Mouse (Mus musculus) CH12.LX (cell line): ENCODE results near the gene BC107364. TPM values are rescaled to one million over a fixed set of nuclear protein-coding genes. Genes with fewer than 3 reads are reported as not detected.

Experiments used
- DNase-seq: peaks from one replicate; pipeline ENCODE4 v3.0.0-alpha.2; 2013; ENCODE audit errors: extremely low read depth
- H3K27ac ChIP-seq: 2 replicates; pipeline ENCODE4 v1.5.1; 2012; ENCODE audit warnings: low read depth, mild to moderate bottlenecking, control low read depth, moderate library complexity; ENCODE audit not compliant: insufficient read depth
- H3K27me3 ChIP-seq: replicated peaks from 2 replicates; pipeline ENCODE3; 2012; ENCODE audit warnings: inconsistent platforms
- H3K36me3 ChIP-seq, 2 experiments: replicated peaks in 1 of 2; 2 replicates each; pipeline versions ENCODE3 to v1.6.1; 2012; ENCODE audit warnings: inconsistent platforms in 1 of 2, low read length in 1 of 2, mild to moderate bottlenecking in 1 of 2, mixed read lengths in 1 of 2, moderate library complexity in 1 of 2; ENCODE audit not compliant: control insufficient read depth in 1 of 2, insufficient read depth in 1 of 2
- H3K4me1 ChIP-seq, 2 experiments: 2 replicates each; pipeline ENCODE4 v1.6.1; 2012; ENCODE audit warnings: inconsistent platforms in 1 of 2, moderate library complexity in 1 of 2; ENCODE audit not compliant: insufficient read depth in 2 of 2, control insufficient read depth in 1 of 2
- H3K4me2 ChIP-seq: 2 replicates; pipeline ENCODE4 v1.6.1; 2012; ENCODE audit warnings: low read depth, mild to moderate bottlenecking, control low read depth; ENCODE audit not compliant: poor library complexity, insufficient read depth, severe bottlenecking
- H3K4me3 ChIP-seq, 3 experiments: fragments of 150-350 bp in 1 of 3; sonication (generic) in 1 of 3; replicated peaks in 1 of 3; 2 replicates each; pipeline versions ENCODE3 to v1.5.1; 2011 to 2012; ENCODE audit warnings: low read depth in 2 of 3, low read length in 2 of 3, mild to moderate bottlenecking in 2 of 3, moderate library complexity in 2 of 3, control low read depth in 1 of 3, improper control_type of control experiment in 1 of 3, inconsistent platforms in 1 of 3, mixed read lengths in 1 of 3; ENCODE audit not compliant: poor library complexity in 1 of 3
- H3K79me2 ChIP-seq: replicated peaks from 2 replicates; pipeline ENCODE4 v1.6.1; 2012; ENCODE audit warnings: mild to moderate bottlenecking, moderate library complexity; ENCODE audit not compliant: control insufficient read depth, poor library complexity, insufficient read depth, severe bottlenecking; ENCODE audit errors: extremely low read depth
- H3K9ac ChIP-seq: 2 replicates; pipeline ENCODE4 v1.6.1; 2012; ENCODE audit warnings: low read depth, mild to moderate bottlenecking, control low read depth, moderate library complexity; ENCODE audit not compliant: insufficient read depth
- H3K9me3 ChIP-seq: replicated peaks from 2 replicates; pipeline ENCODE3; 2012; ENCODE audit warnings: low read length, inconsistent platforms, mixed read lengths
- CHD1 ChIP-seq: IDR thresholded peaks from 2 replicates; pipeline ENCODE4 v1.6.1; 2012; ENCODE audit warnings: low read depth, low read length, improper control_type of control experiment, inconsistent platforms
- CHD2 ChIP-seq: IDR thresholded peaks from 2 replicates; pipeline ENCODE4 v1.6.1; 2011; ENCODE audit warnings: low read length, improper control_type of control experiment
- E2F4 ChIP-seq: IDR thresholded peaks from 2 replicates; pipeline ENCODE4 v1.6.1; 2011; ENCODE audit warnings: low read depth, low read length, improper control_type of control experiment; ENCODE audit not compliant: insufficient replicate concordance
- ELF1 ChIP-seq: IDR thresholded peaks from 2 replicates; pipeline ENCODE4 v1.6.1; 2014; ENCODE audit warnings: low read depth, mild to moderate bottlenecking, inconsistent platforms, low read length, improper control_type of control experiment
- ETS1 ChIP-seq: conservative IDR thresholded peaks from 2 replicates; pipeline ENCODE4 v1.6.1; 2012; ENCODE audit warnings: low read depth, mild to moderate bottlenecking, inconsistent platforms, low read length, improper control_type of control experiment, moderate library complexity
- IRF4 ChIP-seq: IDR thresholded peaks from 2 replicates; pipeline ENCODE4 v1.6.1; 2014; ENCODE audit warnings: low read depth, mild to moderate bottlenecking, inconsistent platforms, low read length, improper control_type of control experiment
- JUND ChIP-seq: conservative IDR thresholded peaks from 2 replicates; pipeline ENCODE4 v1.6.1; 2011; ENCODE audit warnings: low read depth, low read length, improper control_type of control experiment
- KAT2A ChIP-seq: IDR thresholded peaks from 2 replicates; pipeline ENCODE4 v1.6.1; 2012; ENCODE audit warnings: low read length, improper control_type of control experiment, inconsistent platforms; ENCODE audit not compliant: insufficient replicate concordance
- MAFK ChIP-seq: IDR thresholded peaks from 2 replicates; pipeline ENCODE4 v1.6.1; 2011; ENCODE audit warnings: low read length, improper control_type of control experiment; ENCODE audit not compliant: insufficient replicate concordance
- MAX ChIP-seq: IDR thresholded peaks from 2 replicates; pipeline ENCODE4 v1.6.1; 2011; ENCODE audit warnings: low read length, improper control_type of control experiment
- MEF2A ChIP-seq: IDR thresholded peaks from 2 replicates; pipeline ENCODE4 v1.6.1; 2014; ENCODE audit warnings: low read depth, mild to moderate bottlenecking, inconsistent platforms, low read length, improper control_type of control experiment, borderline replicate concordance
- MXI1 ChIP-seq: IDR thresholded peaks from 2 replicates; pipeline ENCODE4 v1.6.1; 2011; ENCODE audit warnings: mild to moderate bottlenecking, low read depth, low read length, improper control_type of control experiment
- MYC ChIP-seq: IDR thresholded peaks from 2 replicates; pipeline ENCODE4 v1.6.1; 2011; ENCODE audit warnings: low read depth, mild to moderate bottlenecking, improper control_type of control experiment, low read length
- NELFE ChIP-seq: IDR thresholded peaks from 2 replicates; pipeline ENCODE4 v1.6.1; 2011; ENCODE audit warnings: low read depth, low read length, improper control_type of control experiment
- NRF1 ChIP-seq: IDR thresholded peaks from 2 replicates; pipeline ENCODE4 v1.6.1; 2014; ENCODE audit warnings: low read depth, mild to moderate bottlenecking, inconsistent platforms, low read length, improper control_type of control experiment, moderate library complexity
- POLR2A ChIP-seq: IDR thresholded peaks from 2 replicates; pipeline ENCODE4 v1.6.1; 2011; ENCODE audit warnings: low read depth, mild to moderate bottlenecking, improper control_type of control experiment, low read length
- POLR2AphosphoS2 ChIP-seq: IDR thresholded peaks from 2 replicates; pipeline ENCODE4 v1.6.1; 2011; ENCODE audit warnings: low read depth, low read length, improper control_type of control experiment
- RAD21 ChIP-seq: IDR thresholded peaks from 2 replicates; pipeline ENCODE4 v1.6.1; 2011; ENCODE audit warnings: low read depth, mild to moderate bottlenecking, low read length, improper control_type of control experiment, moderate library complexity
- RCOR1 ChIP-seq: conservative IDR thresholded peaks from 2 replicates; pipeline ENCODE4 v1.6.1; 2012; ENCODE audit warnings: low read depth, mild to moderate bottlenecking, inconsistent platforms, low read length, improper control_type of control experiment
- SIN3A ChIP-seq: IDR thresholded peaks from 2 replicates; pipeline ENCODE4 v1.6.1; 2012; ENCODE audit warnings: low read length, improper control_type of control experiment, inconsistent platforms
- SMC3 ChIP-seq: IDR thresholded peaks from 2 replicates; pipeline ENCODE4 v1.6.1; 2011; ENCODE audit warnings: low read depth, low read length, improper control_type of control experiment
- USF1 ChIP-seq: IDR thresholded peaks from 2 replicates; pipeline ENCODE4 v1.6.1; 2014; ENCODE audit warnings: low read depth, mild to moderate bottlenecking, inconsistent platforms, low read length, improper control_type of control experiment
- USF2 ChIP-seq: conservative IDR thresholded peaks from 2 replicates; pipeline ENCODE4 v1.6.1; 2011; ENCODE audit warnings: low read depth, low read length, improper control_type of control experiment
- ZC3H11A ChIP-seq: IDR thresholded peaks from 2 replicates; pipeline ENCODE4 v1.6.1; 2012; ENCODE audit warnings: low read depth, mild to moderate bottlenecking, inconsistent platforms, low read length, improper control_type of control experiment
- ZMIZ1 ChIP-seq: IDR thresholded peaks from 2 replicates; pipeline ENCODE4 v1.6.1; 2012; ENCODE audit warnings: low read depth, mild to moderate bottlenecking, inconsistent platforms, low read length, improper control_type of control experiment
- dilution Hi-C: fragments of 300-500 bp; cut with MboI; formaldehyde crosslinking; loops from 2 replicates; pipeline ENCODE4 v1.14.3; 2020; ENCODE audit warnings: low sequenced_read_pairs; ENCODE audit not compliant: extremely low pct_unique_long_range_greater_than_20kb, extremely low pct_ligation_motif_present
- in situ Hi-C: fragments of 300-500 bp; cut with MboI; formaldehyde crosslinking; loops from 3 replicates; pipeline ENCODE4 v1.14.3; 2019; ENCODE audit warnings: low sequenced_read_pairs, low pct_ligation_motif_present, low pct_unique_long_range_greater_than_20kb, mixed read lengths
- polyA plus RNA-seq: library from polyadenylated mRNA; unstranded; fragments of >175 nt; gene quantifications from 2 replicates; pipeline ENCODE4 v1.2.1, GENCODE M21; 2012; ENCODE audit warnings: low read depth; ENCODE audit not compliant: insufficient read length
- total RNA-seq, 2 experiments: library from RNA; depleted of rRNA; stranded (reverse); fragments of 300-350 nt in 1 of 2; fragments of >200 nt in 1 of 2; gene quantifications; 2 replicates each; pipeline ENCODE4 v1.2.3; 2012 to 2014

The BC107364 gene
- total and polyA plus RNA-seq, 3 experiments = 0.13 TPM; not detected in 2

GRCm38 (mm10) chr3:96496216-96496615, 44.1 kb upstream of the BC107364 start:
- H3K4me1 ChIP-seq = peaks cover 0 to 13% of the 10 kb centered on the region in 2 experiments; a peak in 1 of 4 replicates
- no peak overlapping the region for H3K4me2 ChIP-seq
- H3K79me2 ChIP-seq = no peaks in the 10 kb centered on the region
- H3K4me3 ChIP-seq = no peak overlapping the region
- no peak for TF ChIP-seq USF1
- no peak for TF ChIP-seq JUND
- TF ChIP-seq ZMIZ1 = no peak
- TF ChIP-seq RCOR1 = no peak
- no peak for TF ChIP-seq USF2
- no peak for TF ChIP-seq ETS1
- TF ChIP-seq CHD1 = no peak
- no peak for TF ChIP-seq NRF1
- TF ChIP-seq MYC = no peak
- TF ChIP-seq SMC3 = no peak
- TF ChIP-seq MAX = no peak
- TF ChIP-seq ELF1 = no peak
- no peak for TF ChIP-seq RAD21
- TF ChIP-seq KAT2A = no peak
- no peak for TF ChIP-seq IRF4
- H3K9me3 ChIP-seq = no peaks in the 10 kb centered on the region
- H3K27me3 ChIP-seq = peaks cover 3% of the 10 kb centered on the region
- dilution Hi-C loops = no loop called here
- DNase-seq = no peak
- in situ Hi-C loops = no loop called here
- H3K36me3 ChIP-seq = no peaks in the 10 kb centered on the region
- H3K9ac ChIP-seq = no peak overlapping the region
- no peak overlapping the region for H3K27ac ChIP-seq

GRCm38 (mm10) chr3:96495490-96496210, 43.5 kb upstream of the BC107364 start:
- no peak overlapping the region for H3K4me2 ChIP-seq
- H3K9ac ChIP-seq = no peak overlapping the region
- no peaks in the 10 kb centered on the region for H3K9me3 ChIP-seq
- H3K27me3 ChIP-seq = peaks cover 3% of the 10 kb centered on the region
- dilution Hi-C loops = no loop called here
- H3K4me3 ChIP-seq = no peak overlapping the region
- no peak for TF ChIP-seq NELFE
- TF ChIP-seq SIN3A = no peak
- no peak for TF ChIP-seq POLR2AphosphoS2
- no peak for TF ChIP-seq USF2
- TF ChIP-seq IRF4 = no peak
- TF ChIP-seq MAX = no peak
- TF ChIP-seq CHD2 = no peak
- no peak for TF ChIP-seq POLR2A
- no peak for TF ChIP-seq ZC3H11A
- TF ChIP-seq MEF2A = no peak
- no peak for TF ChIP-seq ZMIZ1
- no peak for TF ChIP-seq ETS1
- TF ChIP-seq KAT2A = no peak
- TF ChIP-seq E2F4 = no peak
- TF ChIP-seq MAFK = no peak
- TF ChIP-seq MXI1 = no peak
- H3K79me2 ChIP-seq = no peaks in the 10 kb centered on the region
- H3K27ac ChIP-seq = no peak overlapping the region
- no peak for DNase-seq
- in situ Hi-C loops = no loop called here
- no peaks in the 10 kb centered on the region for H3K36me3 ChIP-seq
- H3K4me1 ChIP-seq = peaks cover 0 to 13% of the 10 kb centered on the region in 2 experiments; a peak in 1 of 4 replicates
